Mouse (Mus musculus): Measurements from ENCODE around the gene Gm4787. TPM values are rescaled to one million over a fixed set of nuclear protein-coding genes. Genes with fewer than 3 reads are reported as not detected.
"Not testable (repeated sequence)": the region's sequence is repeated elsewhere in the genome, so short reads cannot be mapped to it uniquely, and the experiment has no call there.

Gene Gm4787
- under 1 TPM; 0.43 to 0.92 (median 0.59) TPM for total RNA-seq (2022)

GRCm38 (mm10) chr12:81379364-81379763 lies at the start of gene Gm4787:
Gene Gm4787, minus strand, starts transcription at chr12:81379464.
- DNase-seq (ENCODE audit: low spot score in 2 of 2), result not testable (repeated sequence)

- DNase-seq (ENCODE audit: low spot score in 2 of 2), result no peak
Observed at GRCm38 (mm10) chr12:81421846-81422245, 42.6 kb upstream of the Gm4787 start, which contains the start of gene Adam4. Gene Adam4, minus strand, starts transcription at chr12:81421946.

- DNase-seq (ENCODE audit: low spot score in 2 of 2), result no peak
Observed at GRCm38 (mm10) chr12:81413211-81413610, 33.9 kb upstream of the Gm4787 start.

- DNase-seq (ENCODE audit: low spot score in 2 of 2), result no peak
Observed at GRCm38 (mm10) chr12:81408966-81409365, 29.7 kb upstream of the Gm4787 start.

- DNase-seq (ENCODE audit: low spot score in 2 of 2), result peak; percentile 9 to 17
Observed at GRCm38 (mm10) chr12:81402187-81402586, 22.9 kb upstream of the Gm4787 start.

- no peak for DNase-seq (ENCODE audit: low spot score in 2 of 2)
Observed at GRCm38 (mm10) chr12:81333841-81334240, 45.4 kb downstream of the Gm4787 start.

- DNase-seq (ENCODE audit: low spot score in 2 of 2), result peak; percentile 40 to 67
Observed at GRCm38 (mm10) chr12:81332875-81333421, 46.3 kb downstream of the Gm4787 start, which contains the start of gene Slc8a3. Gene Slc8a3, minus strand, starts transcription at chr12:81333180.

GRCm38 (mm10) chr12:81331937-81332874 lies 47.1 kb downstream of the Gm4787 start:
- DNase-seq (ENCODE audit: low spot score in 2 of 2), result peak; percentile 11 to 63

- DNase-seq (ENCODE audit: low spot score in 2 of 2), result peak in 1 of 2 experiments; percentile 19
Observed at GRCm38 (mm10) chr12:81331046-81331638, 48.1 kb downstream of the Gm4787 start.

Other genes with a start within 250 kb of the Gm4787 start
- 10 to 100 TPM; 35.3 to 52.3 (median 45.8) TPM for gene Slc8a3, start 46.3 kb downstream of the Gm4787 start, total RNA-seq (2022)
- 1 to 10 TPM in 2 of 4 experiments, under 1 TPM in 2; 0.58 to 1.1 (median 0.97) TPM for gene Adam4, start 42.5 kb upstream of the Gm4787 start, total RNA-seq (2022)
- 10 to 100 TPM; 88.2 to 98.9 (median 94.0) TPM for gene Cox16, start 105.7 kb upstream of the Gm4787 start, total RNA-seq (2022)
- 10 to 100 TPM; 40.4 to 48.1 (median 43.4) TPM for gene Gm20498, start 153.4 kb upstream of the Gm4787 start, total RNA-seq (2022)
- 10 to 100 TPM; 38.4 to 48.6 (median 42.5) TPM for gene Synj2bp, start 153.4 kb upstream of the Gm4787 start, total RNA-seq (2022)
- gene Adam21, start 189.0 kb upstream of the Gm4787 start, total RNA-seq (2022), result under 1 TPM in 1 of 4 experiments, not detected in 3; 0.10 TPM
- gene Med6, start 215.5 kb upstream of the Gm4787 start, total RNA-seq (2022), result 10 to 100 TPM in 3 of 4 experiments, 1 to 10 TPM in 1; 9.6 to 14.5 (median 13.0) TPM